Mouse (Mus musculus) midbrain, embryonic 12.5 days (tissue): ENCODE measurements around the gene Nrtn. TPM values are rescaled to one million over a fixed set of nuclear protein-coding genes. Genes with fewer than 3 reads are reported as not detected.

Experiments used
- ATAC-seq: fragments of 200-750 bp; cut with Nextera tagmentation; 2 replicates; pipeline ENCODE4 v1.8.0; 2017; ENCODE audit warnings: low read depth, moderate TSS enrichment, moderate library complexity; ENCODE audit not compliant: low FRiP score
- H3K27ac ChIP-seq: fragments of 300-500 bp; sonication (generic); replicated peaks from 2 replicates; pipeline ENCODE4 v1.5.1; 2016; ENCODE audit warnings: mild to moderate bottlenecking
- H3K27me3 ChIP-seq: fragments of 300-500 bp; sonication (generic); 2 replicates; pipeline ENCODE4 v1.6.1; 2016; ENCODE audit warnings: mild to moderate bottlenecking
- H3K36me3 ChIP-seq: fragments of 300-500 bp; sonication (generic); 2 replicates; pipeline ENCODE4 v1.6.1; 2016
- H3K4me1 ChIP-seq: fragments of 300-500 bp; sonication (generic); 2 replicates; pipeline ENCODE4 v1.6.1; 2016
- H3K4me2 ChIP-seq: fragments of 300-500 bp; sonication (generic); replicated peaks from 2 replicates; pipeline ENCODE4 v1.6.1; 2016; ENCODE audit warnings: mild to moderate bottlenecking, moderate library complexity
- H3K4me3 ChIP-seq: fragments of 300-500 bp; sonication (generic); 2 replicates; pipeline ENCODE4 v1.5.1; 2016; ENCODE audit warnings: mild to moderate bottlenecking
- H3K9ac ChIP-seq: fragments of 300-500 bp; sonication (generic); replicated peaks from 2 replicates; pipeline ENCODE4 v1.6.1; 2016; ENCODE audit warnings: mild to moderate bottlenecking, moderate library complexity
- H3K9me3 ChIP-seq: fragments of 300-500 bp; sonication (generic); 2 replicates; pipeline ENCODE4 v1.6.1; 2016; ENCODE audit warnings: mild to moderate bottlenecking
- WGBS: fragments of 180-500 bp; shearing (Covaris S2); methylation state at CpG from one replicate; pipeline ENCODE4 v1.1.7; 2016; 5-methylcytosine and 5-hydroxymethylcytosine counted together
- polyA plus RNA-seq: library from polyadenylated mRNA; unstranded; fragments of >200 nt; fragmentation: Nextera tagmentation; extraction: Ambion mirVana; gene quantifications from 2 replicates; pipeline ENCODE4 v1.2.1, GENCODE M21; 2016

The Nrtn gene
- polyA plus RNA-seq, 1 experiment from 2014 or later = 8.8 TPM

DNA sequence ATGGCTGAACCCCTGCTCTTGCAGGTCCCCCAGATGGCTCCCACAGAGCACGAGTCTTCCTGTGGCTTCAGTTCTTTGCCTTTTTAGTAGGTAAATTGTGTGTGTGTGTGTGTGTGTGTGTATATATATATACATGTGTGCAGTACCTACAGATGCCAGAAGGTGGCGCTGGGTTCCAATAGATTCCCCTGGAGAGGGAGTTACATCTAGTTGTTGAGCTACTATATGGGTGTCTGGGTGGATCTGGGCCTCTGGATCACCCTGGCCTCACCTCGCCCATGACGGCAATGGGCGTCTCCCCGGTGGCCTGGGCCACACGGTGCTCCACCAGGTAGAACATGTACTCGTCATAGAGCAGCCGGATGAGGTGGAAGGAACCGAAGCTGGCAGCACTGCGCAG is 20.2 kb upstream of the Nrtn start:
- peaks cover 21% of the 10 kb centered on the region for H3K36me3 ChIP-seq
- 90% methylated on average over 11 of the region's 11 CpGs for WGBS
- peaks cover 4% of the 10 kb centered on the region; the same call in 1 of the 2 replicates for H3K4me1 ChIP-seq
- no peaks in the 10 kb centered on the region for H3K27me3 ChIP-seq
- no peak overlapping the region for H3K9ac ChIP-seq
- ATAC-seq = no peak
- no peak overlapping the region for H3K27ac ChIP-seq
- H3K4me2 ChIP-seq = no peak overlapping the region
- peaks cover 5% of the 10 kb centered on the region; the same call in 1 of the 2 replicates for H3K9me3 ChIP-seq
- H3K4me3 ChIP-seq = no peak overlapping the region

DNA sequence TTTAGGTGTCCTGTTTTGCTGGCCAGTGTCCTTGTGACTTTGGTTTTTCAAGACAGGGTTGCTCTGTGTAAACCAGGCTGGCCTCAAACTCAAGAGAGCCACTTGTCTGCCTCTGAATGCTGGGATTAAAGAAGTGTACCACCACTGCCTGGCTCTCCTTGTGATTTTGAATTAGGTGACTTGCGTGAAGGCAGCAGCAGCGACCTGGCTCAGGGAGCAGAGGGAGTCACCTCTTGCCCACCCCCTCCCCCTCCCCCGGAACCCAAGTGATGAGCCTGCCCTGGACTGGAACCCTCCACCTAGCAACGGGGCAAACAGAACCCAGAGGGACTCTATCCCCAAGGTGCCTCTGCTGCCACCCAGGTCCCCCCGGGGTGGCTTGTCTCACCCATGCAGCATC is 12.6 kb upstream of the Nrtn start, which contains the start of gene Prr22:
Prr22 (plus strand) TSS at position 301 of the 400 bp plus-strand sequence.
- ATAC-seq = no peak
- H3K9me3 ChIP-seq = no peaks in the 10 kb centered on the region
- H3K27me3 ChIP-seq = no peaks in the 10 kb centered on the region
- no peak within 1 kb of the TSS for H3K27ac ChIP-seq
- H3K4me1 ChIP-seq = peaks cover 6% of the 10 kb centered on the region
- H3K4me3 ChIP-seq = no peak within 1 kb of the TSS
- H3K9ac ChIP-seq = no peak within 1 kb of the TSS
- 94% methylated on average over 5 of the region's 5 CpGs for WGBS
- H3K4me2 ChIP-seq = no peak within 1 kb of the TSS
- H3K36me3 ChIP-seq = peaks cover 49% of the 10 kb centered on the region

DNA sequence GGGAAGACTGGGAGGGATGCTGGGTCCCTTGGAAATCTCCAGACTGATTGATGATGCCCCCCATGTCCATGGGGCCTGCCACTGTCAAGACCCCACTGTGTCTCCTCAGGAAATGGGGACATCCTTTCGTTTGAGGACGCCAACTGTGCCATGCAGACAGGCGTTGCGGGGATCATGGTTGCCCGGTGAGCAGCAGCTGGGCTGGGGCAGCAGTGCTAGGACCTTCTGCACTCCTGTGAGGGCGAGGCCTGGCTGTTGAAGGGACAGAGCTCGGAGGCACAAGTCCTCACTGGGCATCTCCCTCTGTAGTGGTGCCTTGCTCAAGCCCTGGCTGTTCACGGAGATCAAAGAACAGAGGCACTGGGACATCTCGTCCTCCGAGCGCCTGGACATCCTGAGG is 11.6 kb upstream of the Nrtn start:
- H3K4me1 ChIP-seq = peaks cover 6% of the 10 kb centered on the region
- 92% methylated on average over 11 of the region's 11 CpGs for WGBS
- no peaks in the 10 kb centered on the region for H3K27me3 ChIP-seq
- ATAC-seq = no peak
- H3K9me3 ChIP-seq = no peaks in the 10 kb centered on the region
- H3K27ac ChIP-seq = no peak overlapping the region
- no peak overlapping the region for H3K4me2 ChIP-seq
- peaks cover 49% of the 10 kb centered on the region for H3K36me3 ChIP-seq
- no peak overlapping the region for H3K9ac ChIP-seq
- H3K4me3 ChIP-seq = no peak overlapping the region

DNA sequence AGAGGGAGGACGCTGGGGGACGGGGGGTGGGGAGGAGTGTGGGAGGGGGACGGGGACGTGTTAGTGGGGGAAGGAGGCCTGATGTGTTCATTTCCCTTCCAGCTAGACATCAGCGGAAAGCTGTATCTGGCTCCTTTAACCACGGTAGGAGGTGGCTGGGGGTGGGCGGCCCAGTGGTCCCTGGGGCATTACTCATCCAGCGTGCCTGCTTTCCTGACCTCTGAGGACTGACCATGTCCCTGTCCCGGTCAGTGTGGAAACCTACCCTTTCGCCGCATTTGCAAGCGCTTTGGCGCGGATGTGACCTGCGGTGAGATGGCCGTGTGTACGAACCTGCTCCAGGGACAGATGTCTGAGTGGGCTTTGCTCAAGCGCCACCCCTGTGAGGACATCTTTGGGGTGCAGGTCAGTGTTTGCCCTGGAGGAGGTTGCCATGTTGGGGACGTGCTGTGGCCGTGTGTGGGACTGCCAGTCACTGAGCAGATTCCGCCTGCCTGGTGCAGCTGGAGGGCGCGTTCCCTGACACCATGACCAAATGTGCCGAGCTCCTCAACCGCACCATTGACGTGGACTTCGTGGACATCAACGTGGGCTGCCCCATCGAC is 10.3 kb upstream of the Nrtn start:
- Histone ChIP-seq H3K27ac (no peak overlapping the region), H3K9me3 (no peaks in the 10 kb centered on the region), H3K4me3 (no peak overlapping the region), H3K4me2 (no peak overlapping the region), H3K9ac (no peak overlapping the region), H3K27me3 (no peaks in the 10 kb centered on the region), H3K4me1 (peaks cover 12% of the 10 kb centered on the region), H3K36me3 (peaks cover 49% of the 10 kb centered on the region)
- 97% methylated on average over 29 of the region's 29 CpGs for whole genome bisulfite sequencing
- ATAC-seq = no peak

DNA sequence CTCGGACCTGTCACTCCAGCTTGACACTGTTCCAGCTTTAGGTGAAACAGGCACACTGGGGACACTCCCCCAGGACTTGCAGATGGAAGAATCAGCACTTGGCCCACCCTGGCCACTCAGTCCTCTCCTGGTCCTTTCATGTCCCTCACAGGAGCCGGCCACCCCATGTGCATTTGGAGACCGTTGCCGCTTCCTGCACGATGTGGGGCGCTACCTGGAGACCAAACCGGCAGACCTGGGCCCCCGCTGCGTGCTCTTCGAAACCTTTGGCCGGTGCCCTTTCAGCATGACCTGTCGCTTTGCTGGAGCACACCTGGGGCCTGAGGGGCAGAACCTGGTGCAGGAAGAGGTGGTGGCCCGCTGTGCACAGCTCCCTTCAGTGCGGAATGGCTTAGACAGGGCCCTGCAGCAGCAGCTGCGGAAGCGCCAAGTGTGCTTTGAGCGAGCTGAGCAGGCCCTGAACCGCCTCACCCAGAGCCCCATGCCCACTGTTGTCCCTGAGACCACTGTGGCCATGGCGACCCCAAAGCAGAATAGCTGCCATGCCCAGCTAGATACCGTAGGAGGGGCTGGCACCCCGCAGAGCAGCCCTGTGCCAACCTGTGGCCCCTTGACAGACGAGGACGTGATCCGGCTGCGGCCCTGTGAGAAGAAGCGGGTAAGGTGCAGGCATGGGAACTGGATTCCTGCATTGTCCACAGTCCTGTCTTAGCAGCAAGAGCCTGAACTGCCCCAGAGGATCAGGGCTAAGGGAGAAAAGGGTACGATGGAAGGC is 9.5 kb upstream of the Nrtn start:
- ATAC-seq = no peak
- Histone ChIP-seq H3K27ac (no peak overlapping the region), H3K4me2 (no peak overlapping the region), H3K9me3 (no peaks in the 10 kb centered on the region), H3K9ac (no peak overlapping the region), H3K27me3 (no peaks in the 10 kb centered on the region), H3K4me3 (no peak overlapping the region), H3K4me1 (peaks cover 19% of the 10 kb centered on the region), H3K36me3 (peaks cover 45% of the 10 kb centered on the region)
- WGBS = 94% methylated on average over 27 of the region's 27 CpGs

DNA sequence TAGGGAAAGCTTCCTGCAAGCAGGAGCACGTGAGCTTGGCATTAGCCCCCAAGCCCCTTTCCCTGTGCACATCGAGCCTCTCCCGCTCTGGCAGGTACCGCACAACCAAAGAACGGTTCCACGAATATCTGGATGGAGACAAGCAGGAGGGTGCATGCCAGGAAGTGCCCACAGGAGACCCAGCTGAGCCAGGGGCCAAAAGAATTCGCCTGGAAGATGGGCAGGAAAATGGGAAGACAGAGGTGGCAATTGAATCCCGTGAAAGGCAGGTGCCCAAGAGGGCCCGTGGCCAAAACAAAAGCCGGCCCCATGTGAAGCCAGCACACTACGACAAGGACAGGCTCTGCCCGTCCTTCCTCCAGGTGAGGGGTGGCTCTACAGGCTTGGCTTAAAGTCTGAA is 8.1 kb upstream of the Nrtn start:
- Histone ChIP-seq H3K9ac (peak overlapping the region; percentile 50), H3K27ac (0 out of 2 replicates have a peak overlapping the region, but pooled peaks have one; percentile 94)

DNA sequence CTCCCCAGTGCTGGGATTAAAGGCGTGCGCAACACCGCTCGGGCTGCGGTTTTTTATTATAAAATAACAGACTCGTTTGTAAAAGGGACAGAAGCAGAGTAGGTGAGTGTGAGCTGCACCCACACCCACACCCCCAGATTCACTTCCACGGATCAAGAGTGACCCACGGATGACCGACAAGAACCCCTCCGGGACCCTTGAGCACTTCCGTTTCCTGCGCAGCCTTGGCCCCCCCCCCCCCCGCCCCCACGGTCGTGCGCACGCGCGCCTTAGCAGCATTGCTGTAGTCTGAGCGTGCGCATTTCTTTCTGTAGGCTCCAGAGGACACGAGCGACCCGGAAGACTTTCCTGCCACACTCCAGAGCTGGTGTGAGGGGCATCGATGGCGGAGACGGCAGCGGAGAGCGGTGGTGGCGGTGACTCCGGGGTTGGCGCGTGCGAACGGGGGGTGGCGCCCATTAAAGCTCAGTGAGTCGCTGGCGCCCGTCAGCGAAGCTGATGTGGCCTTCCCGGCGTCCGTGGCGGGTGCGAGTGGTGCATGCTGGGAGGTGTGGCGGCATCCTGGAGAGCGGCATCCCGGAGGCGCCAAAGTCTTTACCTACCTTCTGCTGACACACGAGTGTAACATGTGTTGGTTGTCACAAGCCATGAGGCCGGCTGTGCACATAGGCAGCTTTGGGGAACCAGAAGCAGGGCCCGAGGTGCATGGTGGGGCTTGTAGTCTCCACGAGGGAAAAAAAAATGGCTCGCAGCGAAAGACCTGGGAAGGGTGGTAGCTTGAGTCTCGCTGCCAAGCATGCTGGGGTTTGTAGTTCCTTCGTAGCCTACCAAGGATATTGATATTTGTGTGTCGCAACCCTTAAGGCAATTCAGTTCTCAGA is 7.4 kb upstream of the Nrtn start, which contains the start of gene Dus3l:
Dus3l (plus strand) TSS at position 284 of the 881 bp plus-strand sequence.
- no peaks in the 10 kb centered on the region for H3K9me3 ChIP-seq
- peaks cover 17% of the 10 kb centered on the region for H3K27me3 ChIP-seq
- peaks cover 31% of the 10 kb centered on the region for H3K36me3 ChIP-seq
- peak; percentile 72 for ATAC-seq
- peak within 1 kb of the TSS; percentile 66 for H3K4me2 ChIP-seq
- WGBS = 2% methylated on average over 56 of the region's 58 CpGs
- H3K27ac ChIP-seq = peak within 1 kb of the TSS; percentile 95
- H3K4me3 ChIP-seq = peak within 1 kb of the TSS; percentile 74
- peaks cover 25% of the 10 kb centered on the region for H3K4me1 ChIP-seq
- H3K9ac ChIP-seq = peak within 1 kb of the TSS; percentile 64

More for the DNA sequence above, 8.1 kb upstream of the Nrtn start:
- 58% methylated on average over 12 of the region's 12 CpGs for whole genome bisulfite sequencing
- peak overlapping the region; percentile 74 for H3K4me3 ChIP-seq
- H3K36me3 ChIP-seq = peaks cover 38% of the 10 kb centered on the region
- peaks cover 25% of the 10 kb centered on the region for H3K4me1 ChIP-seq
- 0 out of 2 replicates have a peak, but pooled peaks have one; percentile 3 for ATAC-seq
- H3K4me2 ChIP-seq = peak overlapping the region; percentile 66
- H3K9me3 ChIP-seq = no peaks in the 10 kb centered on the region
- peaks cover 10% of the 10 kb centered on the region for H3K27me3 ChIP-seq

DNA sequence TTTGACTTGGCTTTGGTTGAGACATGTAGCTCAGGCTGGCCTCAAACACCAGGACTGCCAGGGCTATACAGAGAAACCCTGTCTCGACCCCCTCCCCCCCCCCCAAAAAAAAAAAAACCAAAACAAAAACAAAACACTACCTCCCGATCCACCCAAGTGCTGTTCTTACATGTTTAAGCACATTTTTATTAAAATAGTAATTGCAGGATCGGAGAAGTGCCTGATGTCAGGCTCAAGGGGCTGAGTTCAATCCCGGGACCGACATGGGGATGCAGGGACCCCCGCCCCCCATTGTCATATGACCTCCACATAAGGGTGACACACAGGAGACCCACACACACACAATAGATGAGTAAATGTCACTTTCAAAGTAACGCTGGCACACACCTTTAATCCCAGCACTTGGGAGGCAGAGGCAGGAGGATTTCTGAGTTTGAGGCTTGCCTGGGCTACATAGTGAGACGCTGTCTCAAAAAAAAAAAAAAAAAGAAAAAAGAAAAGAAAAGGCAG is 6.5 kb upstream of the Nrtn start:
- Histone ChIP-seq H3K9me3 (no peaks in the 10 kb centered on the region), H3K4me3 (peak overlapping the region; percentile 74; the same call in 1 of the 2 replicates), H3K9ac (no peak overlapping the region), H3K27ac (peak overlapping the region; percentile 95), H3K4me1 (peaks cover 29% of the 10 kb centered on the region), H3K36me3 (peaks cover 21% of the 10 kb centered on the region), H3K27me3 (peaks cover 26% of the 10 kb centered on the region), H3K4me2 (no peak overlapping the region)
- 78% methylated on average over 8 of the region's 8 CpGs for WGBS
- no peak for ATAC-seq

DNA sequence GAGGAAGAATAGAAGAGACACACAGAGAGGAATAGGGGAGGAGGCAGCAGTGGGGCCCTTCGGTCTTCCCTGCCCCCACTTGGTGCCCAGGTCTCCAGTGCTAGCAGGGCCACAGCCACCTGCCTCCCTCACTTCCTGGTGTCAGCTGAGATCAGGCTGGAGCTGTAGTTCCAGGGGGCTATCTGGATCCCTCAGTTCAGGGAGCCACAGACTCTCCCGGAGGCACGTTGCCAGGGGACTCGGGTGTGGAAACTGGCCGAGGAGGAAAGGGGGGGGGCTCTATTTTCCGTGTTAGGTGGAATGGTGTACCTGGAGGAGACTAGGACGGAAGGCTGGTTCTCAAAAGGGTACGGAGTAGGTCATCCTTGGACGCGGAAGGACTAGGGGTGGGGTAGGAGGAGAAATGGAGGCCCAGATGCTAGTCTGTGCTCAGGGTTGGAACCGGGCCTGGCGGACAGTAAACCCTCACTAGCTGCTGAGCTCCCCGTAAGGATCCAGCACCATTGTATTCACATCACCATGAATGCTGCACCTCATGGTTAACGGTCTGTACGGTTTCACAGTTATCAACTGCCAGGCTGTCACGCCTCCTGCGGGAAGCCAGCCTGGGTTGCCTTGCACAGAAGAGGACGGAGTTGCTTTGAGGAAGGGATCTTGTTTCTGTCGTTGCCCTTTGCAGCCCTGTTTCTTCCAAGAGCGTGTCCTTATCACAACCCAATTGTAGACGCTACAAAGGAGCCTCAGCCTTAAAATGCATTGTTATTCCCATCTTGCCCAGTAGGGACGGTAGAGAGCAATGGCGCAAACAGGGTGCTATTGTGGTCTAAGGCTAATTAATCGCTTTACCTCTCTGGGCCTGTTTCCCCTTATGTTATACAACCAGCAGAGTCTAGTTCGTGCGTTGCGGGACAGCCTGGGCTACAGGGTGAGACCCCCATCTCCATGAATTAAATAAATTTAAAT is 5.7 kb upstream of the Nrtn start:
- H3K9ac ChIP-seq = no peak overlapping the region; the same call in 1 of the 2 replicates
- H3K4me1 ChIP-seq = peaks cover 29% of the 10 kb centered on the region
- H3K36me3 ChIP-seq = peaks cover 14% of the 10 kb centered on the region
- no peak overlapping the region for H3K4me3 ChIP-seq
- H3K9me3 ChIP-seq = no peaks in the 10 kb centered on the region
- no peak for ATAC-seq
- H3K27ac ChIP-seq = peak overlapping the region; percentile 95
- H3K4me2 ChIP-seq = peak overlapping the region; percentile 69; the same call in 1 of the 2 replicates
- H3K27me3 ChIP-seq = peaks cover 34% of the 10 kb centered on the region
- 54% methylated on average over 27 of the region's 27 CpGs for WGBS

DNA sequence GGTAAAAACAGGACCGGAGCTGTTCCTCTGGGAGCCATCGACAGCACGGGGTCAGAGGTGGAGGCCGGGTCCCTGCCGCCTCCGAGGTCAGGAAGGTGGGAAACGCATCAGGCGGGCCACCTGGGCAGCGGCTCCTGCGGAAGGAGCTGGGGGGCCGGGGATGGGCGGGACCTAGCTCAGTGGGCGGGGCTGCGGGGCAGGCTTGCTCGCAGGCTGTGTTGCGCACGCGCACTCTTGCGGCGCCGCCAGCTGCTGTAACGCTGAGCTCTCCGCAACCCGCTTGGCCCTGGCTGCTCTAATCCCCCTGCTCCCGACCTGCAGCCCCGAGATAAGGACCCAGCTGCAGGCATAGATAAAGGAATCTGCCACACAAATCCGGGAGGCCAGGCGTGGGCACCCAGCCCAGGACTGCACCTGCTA is 4.7 kb upstream of the Nrtn start:
- WGBS = under 1% methylated on average over 28 of the region's 28 CpGs
- H3K4me1 ChIP-seq = peaks cover 38% of the 10 kb centered on the region

More for the DNA sequence above, 4.7 kb upstream of the Nrtn start:
- Histone ChIP-seq H3K36me3 (peaks cover 5% of the 10 kb centered on the region), H3K9ac (peak overlapping the region; percentile 60), H3K27me3 (peaks cover 44% of the 10 kb centered on the region), H3K4me3 (peak overlapping the region; percentile 50), H3K27ac (peak overlapping the region; percentile 95), H3K9me3 (no peaks in the 10 kb centered on the region), H3K4me2 (peak overlapping the region; percentile 69)
- peak; percentile 44 for ATAC-seq
